In genomic region chr7:92779058-92779457, GRCm38 (mm10) we compare ENCODE assay signal across 18 mouse cellular contexts.
"Had no signal": no experiment of that assay in that cellular context is flagged by ENCODE, and none has a peak within 500 bp of the region (broad histone marks: within the 10 kb centered on the region; RNA-seq: fewer than 3 reads in every experiment).

No protein-coding gene starts in this region.

- H3K4me3 ChIP-seq: left cerebral cortex, adult 2 months; liver, embryonic 13.5 days; midbrain, embryonic 12.5 days; myocyte; neural tube, embryonic 13.5 days; stomach, embryonic 15.5 days had no signal

- H3K4me2 ChIP-seq: liver, embryonic 13.5 days; midbrain, embryonic 12.5 days; neural tube, embryonic 13.5 days; stomach, embryonic 15.5 days had no signal

- H3K9me3 ChIP-seq: liver, embryonic 13.5 days; midbrain, embryonic 12.5 days; neural tube, embryonic 13.5 days; stomach, embryonic 15.5 days had no signal

- ATAC-seq: hindbrain, postnatal 0 days; inflammation-experienced regulatory T-cells, adult 6 months; intestine, embryonic 16.5 days; midbrain, embryonic 16.5 days had no signal

- H3K27me3 ChIP-seq: liver, embryonic 13.5 days; midbrain, embryonic 12.5 days; neural tube, embryonic 13.5 days; stomach, embryonic 15.5 days had no signal

- DNase-seq: layer of hippocampus, postnatal 36 days; liver, embryonic 13.5 days; lung, adult 2 months; lung, postnatal 14 days; lung, postnatal 4 days; retina, postnatal 1 day; right cerebral cortex, postnatal 25 days; spleen, adult 18-20 months; thymus, postnatal 25 days had no signal

- H3K9ac ChIP-seq: liver, embryonic 13.5 days; midbrain, embryonic 12.5 days; neural tube, embryonic 13.5 days; stomach, embryonic 15.5 days had no signal

- H3K4me1 ChIP-seq: liver, embryonic 13.5 days had no signal

- H3K36me3 ChIP-seq: liver, embryonic 13.5 days; midbrain, embryonic 12.5 days; neural tube, embryonic 13.5 days; stomach, embryonic 15.5 days had no signal

- H3K27ac ChIP-seq: hindbrain, postnatal 0 days; left cerebral cortex, adult 2 months; liver, embryonic 13.5 days; midbrain, embryonic 12.5 days; neural tube, embryonic 13.5 days; stomach, embryonic 15.5 days had no signal
